Mouse (Mus musculus) induced T-regulatory cell, adult 2 months (primary cell): ENCODE data around the gene Taf7l.

Experiments used
- DNase-seq: peaks from one replicate; pipeline ENCODE4 v3.0.0-alpha.2; 2012; ENCODE audit warnings: low read depth

Taf7l gene

DNA sequence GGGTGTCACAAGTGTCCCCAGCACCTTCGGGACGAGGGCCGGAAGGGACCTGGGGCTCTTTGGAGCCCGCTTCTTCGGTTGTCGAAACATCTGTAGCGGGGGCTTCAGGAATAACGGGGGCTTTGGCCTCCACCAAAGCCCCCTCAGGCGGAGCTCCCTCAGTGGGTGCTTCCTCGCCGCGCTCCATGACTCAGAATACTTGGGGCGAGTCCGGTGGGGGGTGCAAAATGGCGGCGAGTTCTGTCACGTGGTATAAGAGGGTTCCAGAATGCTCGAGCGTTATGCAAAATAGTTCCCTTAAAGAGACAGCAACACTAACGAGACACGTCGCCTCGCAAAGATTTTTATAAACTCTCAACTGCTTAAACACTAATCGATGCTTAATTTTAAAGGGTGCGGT, at the start of gene Taf7l:
Gene Taf7l, minus strand, starts transcription at position 201 of the 400 bp plus-strand sequence.
- no peak for DNase-seq

DNA sequence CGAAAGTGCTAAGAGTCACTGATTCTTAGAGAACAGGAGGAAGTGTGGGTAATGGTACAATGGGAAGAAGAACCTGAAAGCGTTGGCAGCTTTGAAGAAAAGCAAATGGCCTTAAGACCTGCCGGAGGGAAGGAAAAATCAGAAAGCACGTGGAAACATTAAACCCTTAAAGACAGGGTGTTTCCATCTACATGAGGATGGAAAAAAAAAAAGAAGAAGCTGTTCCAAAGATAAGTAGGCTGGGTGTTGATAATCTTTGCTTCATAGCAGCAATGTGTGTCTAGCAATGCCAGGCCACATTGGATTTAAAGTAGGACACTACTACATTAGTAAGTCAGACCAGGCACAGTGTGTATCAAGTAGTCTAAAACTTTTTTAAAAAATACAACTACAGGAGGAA, 49.0 kb upstream of the Taf7l start:
- DNase-seq: no peak

DNA sequence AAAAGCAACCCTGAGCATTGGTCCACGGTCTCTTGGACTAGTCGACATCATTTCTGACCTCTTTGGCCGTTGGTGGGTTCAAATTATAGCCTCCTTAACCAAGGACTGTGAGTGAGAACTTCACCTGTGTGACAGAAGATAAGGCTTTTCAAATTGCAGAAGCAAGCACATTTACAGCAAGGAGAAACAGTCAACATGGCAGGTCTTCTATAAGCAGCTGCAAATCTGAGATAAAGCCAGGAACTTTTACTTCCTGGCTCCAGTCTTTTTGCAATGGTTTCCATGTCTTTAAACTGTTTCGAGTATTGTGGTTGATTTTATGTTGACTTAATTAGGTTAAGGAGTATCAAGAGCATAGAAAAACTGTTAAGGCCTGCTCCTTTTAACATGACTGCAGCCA, 47.5 kb upstream of the Taf7l start:
- DNase-seq: no peak

DNA sequence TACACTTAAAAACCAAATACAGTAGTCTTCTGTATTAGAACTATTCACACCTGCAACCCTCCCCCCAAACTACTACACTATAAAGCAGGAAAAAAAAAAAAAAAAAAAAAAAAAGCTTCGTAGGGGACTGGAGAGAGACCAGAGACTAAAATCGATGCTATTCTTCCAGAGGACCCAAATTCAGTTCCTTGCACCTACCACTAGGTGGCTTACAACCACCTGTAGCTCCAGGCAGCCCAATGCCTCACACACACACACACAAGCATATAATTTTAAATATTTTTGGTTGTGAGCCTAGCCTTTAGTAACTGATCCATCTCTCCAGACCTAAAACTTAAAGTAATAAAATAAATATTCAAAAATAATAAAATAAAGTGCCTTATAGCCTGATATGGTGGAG, 33.2 kb upstream of the Taf7l start:
- DNase-seq: peak; percentile 6

DNA sequence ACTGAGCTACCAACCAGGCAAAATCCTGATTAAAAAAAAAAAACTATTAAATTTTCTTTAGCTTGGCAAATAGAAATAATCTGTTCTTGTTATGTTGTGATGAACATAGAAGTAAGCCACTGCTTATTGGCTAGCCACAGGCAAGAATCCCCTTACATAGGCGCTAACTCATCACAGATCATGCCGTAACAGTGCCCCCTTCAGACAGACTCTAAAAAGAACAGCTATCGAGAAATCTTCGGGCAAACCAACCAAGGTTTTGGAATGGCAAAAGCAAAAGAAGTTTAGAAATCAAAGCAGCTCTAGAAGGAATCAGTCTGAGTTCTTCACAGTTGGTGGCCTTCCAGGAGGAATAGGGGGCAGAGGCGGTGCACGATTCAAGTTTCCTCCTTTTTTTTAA, 31.7 kb upstream of the Taf7l start:
- DNase-seq: no peak

DNA sequence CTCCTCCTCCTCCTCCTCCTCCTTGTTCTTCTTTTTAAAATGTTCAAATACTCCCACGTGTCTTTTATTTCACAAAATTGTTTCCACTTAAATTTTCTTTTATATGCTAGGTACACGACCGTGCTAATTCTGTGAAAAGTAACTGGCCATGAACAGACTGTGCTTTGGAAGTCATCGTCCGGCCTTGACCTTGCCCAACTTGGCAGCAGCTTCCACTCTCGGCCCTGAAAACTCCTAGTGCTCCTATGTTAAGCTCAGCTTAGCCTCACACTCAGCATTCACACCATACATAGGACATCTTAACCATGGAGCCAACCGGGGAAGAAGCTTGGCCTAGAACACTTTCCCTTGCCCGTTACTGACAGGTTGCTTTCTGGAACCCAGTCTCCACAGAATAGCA, 24.4 kb upstream of the Taf7l start:
- no peak for DNase-seq

GRCm38 (mm10) chrX:134481720-134482119, 5.4 kb upstream of the Taf7l start:
- no peak for DNase-seq

- no peak for DNase-seq
Observed at GRCm38 (mm10) chrX:134474988-134475710, 1.1 kb downstream of the Taf7l start.

DNA sequence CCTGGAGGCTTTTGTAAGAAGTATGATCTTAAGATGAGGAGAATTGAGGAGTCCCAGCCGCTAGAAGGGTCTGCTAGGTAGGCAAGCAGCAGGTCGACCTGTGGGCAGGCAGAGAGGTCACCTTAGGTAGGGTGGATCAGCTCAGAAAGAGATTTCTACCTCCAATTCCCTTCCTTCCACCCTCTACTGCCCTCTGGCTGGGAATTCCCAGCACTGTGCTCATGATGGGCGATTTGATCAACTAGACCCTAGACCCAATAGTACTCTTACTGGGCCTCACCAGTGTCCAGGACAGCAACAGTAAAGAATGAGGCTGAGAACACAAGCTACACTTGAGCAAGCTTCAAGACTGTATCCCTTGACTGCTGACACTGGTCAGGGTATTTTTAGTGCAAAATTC, 49.0 kb downstream of the Taf7l start:
- DNase-seq: no peak

DNA sequence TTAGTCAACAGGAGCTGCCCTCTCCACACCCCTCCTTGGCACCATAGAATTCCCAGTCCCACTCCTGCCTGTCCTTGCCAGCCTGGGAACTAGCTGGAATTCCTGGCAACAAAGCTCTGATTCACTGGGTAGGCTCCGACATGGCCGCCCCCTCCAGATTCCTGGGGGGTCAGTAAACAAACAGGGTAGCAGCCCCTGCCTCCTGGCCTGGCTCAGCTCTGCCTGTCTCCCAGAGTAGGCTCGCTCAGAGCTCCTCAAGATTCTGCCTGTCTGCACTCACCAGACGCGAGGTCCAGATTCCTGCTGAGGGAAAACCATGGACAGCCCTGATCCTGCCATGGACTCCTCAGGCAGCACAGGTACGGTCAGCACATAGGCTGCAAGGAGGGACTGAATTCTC, 49.5 kb downstream of the Taf7l start:
- DNase-seq: no peak

GRCm38 (mm10) chrX:134425798-134426197, 50.5 kb downstream of the Taf7l start:
- no peak for DNase-seq

DNA sequence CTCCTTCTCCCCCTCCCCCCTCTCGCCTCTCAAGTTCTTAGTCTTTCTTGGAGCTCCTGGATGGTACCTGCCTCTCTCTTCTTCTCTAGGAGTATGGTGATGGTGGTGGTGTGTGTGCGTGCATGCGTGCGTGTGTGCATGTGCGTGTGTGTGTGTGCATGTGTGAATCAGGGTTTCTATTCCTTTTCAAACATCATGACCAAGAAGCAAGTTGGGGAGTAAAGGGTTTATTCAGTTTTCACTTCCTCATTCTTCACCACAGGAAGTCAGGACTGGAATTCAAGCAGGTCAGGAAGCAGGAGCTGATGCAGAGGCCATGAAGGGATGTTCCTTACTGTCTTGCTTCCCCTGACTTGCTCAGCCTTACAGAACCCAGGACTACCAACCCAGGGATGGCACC, 52.0 kb downstream of the Taf7l start:
- DNase-seq: no peak

- DNase-seq: no peak
Observed at GRCm38 (mm10) chrX:134420097-134420496, 56.2 kb downstream of the Taf7l start.

- DNase-seq: no peak
Observed at GRCm38 (mm10) chrX:134412096-134412495, 64.2 kb downstream of the Taf7l start.
